Mouse (Mus musculus) heart, embryonic 15.5 days (tissue): ENCODE data around the gene Gm20741. TPM values are rescaled to one million over a fixed set of nuclear protein-coding genes. Genes with fewer than 3 reads are reported as not detected.

Experiments used
- ATAC-seq: fragments of 200-750 bp; cut with Nextera tagmentation; replicated peaks from 2 replicates; pipeline ENCODE4 v1.8.0; 2017; ENCODE audit warnings: low read depth, moderate TSS enrichment; ENCODE audit not compliant: insufficient number of reproducible peaks, insufficient read depth, low FRiP score
- H3K27ac ChIP-seq: fragments of 300-500 bp; sonication (generic); 2 replicates; pipeline ENCODE4 v1.5.1; 2015; ENCODE audit warnings: mild to moderate bottlenecking, inconsistent platforms
- H3K27me3 ChIP-seq: fragments of 300-500 bp; sonication (generic); 2 replicates; pipeline ENCODE4 v1.6.1; 2015; ENCODE audit warnings: inconsistent platforms
- H3K36me3 ChIP-seq: fragments of 300-500 bp; sonication (generic); 2 replicates; pipeline ENCODE4 v1.6.1; 2015; ENCODE audit warnings: mild to moderate bottlenecking, inconsistent platforms
- H3K4me1 ChIP-seq: fragments of 300-500 bp; sonication (generic); replicated peaks from 2 replicates; pipeline ENCODE4 v1.6.1; 2015; ENCODE audit warnings: inconsistent platforms
- H3K4me2 ChIP-seq: fragments of 300-500 bp; sonication (generic); 2 replicates; pipeline ENCODE4 v1.6.1; 2015; ENCODE audit warnings: inconsistent platforms, mild to moderate bottlenecking, moderate library complexity
- H3K4me3 ChIP-seq: fragments of 300-500 bp; sonication (generic); 2 replicates; pipeline ENCODE4 v1.5.1; 2015; ENCODE audit warnings: mild to moderate bottlenecking, inconsistent platforms
- H3K9ac ChIP-seq: fragments of 300-500 bp; sonication (generic); 2 replicates; pipeline ENCODE4 v1.6.1; 2015; ENCODE audit warnings: mild to moderate bottlenecking, inconsistent platforms
- H3K9me3 ChIP-seq: fragments of 300-500 bp; sonication (generic); replicated peaks from 2 replicates; pipeline ENCODE4 v1.6.1; 2016; ENCODE audit warnings: inconsistent platforms
- WGBS: fragments of 180-500 bp; shearing (Covaris S2); methylation state at CpG from one replicate; pipeline ENCODE4 v1.1.7; 2015; ENCODE audit warnings: mixed read lengths; 5-methylcytosine and 5-hydroxymethylcytosine counted together
- polyA plus RNA-seq: library from polyadenylated mRNA; unstranded; fragments of >200 nt; fragmentation: Nextera tagmentation; extraction: Ambion mirVana; gene quantifications from 2 replicates; pipeline ENCODE4 v1.2.1, GENCODE M21; 2015

The Gm20741 gene
- not detected in 2 replicates for polyA plus RNA-seq

DNA sequence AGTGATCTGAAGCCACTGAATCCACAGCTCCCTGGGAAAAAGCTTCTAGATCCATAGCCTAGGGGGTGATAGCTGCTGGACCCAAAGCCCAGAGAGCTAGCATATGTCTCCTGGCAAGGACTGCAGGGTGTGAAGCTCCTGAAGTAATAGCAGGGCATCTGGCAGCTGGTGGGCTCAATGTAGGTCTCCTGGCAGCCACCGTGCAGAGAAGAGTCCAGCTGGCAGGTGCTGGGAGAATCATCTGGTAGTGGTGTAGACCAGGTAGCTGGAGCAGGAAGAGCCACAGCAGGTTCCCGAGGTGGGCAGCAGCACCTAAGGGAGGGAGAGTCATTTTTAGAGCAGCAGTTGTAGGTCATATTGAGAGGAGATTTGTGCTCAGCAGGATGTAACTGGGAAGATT, at the start of gene Gm20741:
TSS of gene Gm20741 (minus strand) at position 394 of the 400 bp plus-strand sequence.
- H3K4me1 ChIP-seq = no peaks in the 10 kb centered on the region
- no peak within 1 kb of the TSS for H3K4me3 ChIP-seq
- ATAC-seq = no peak
- no peaks in the 10 kb centered on the region for H3K27me3 ChIP-seq
- H3K27ac ChIP-seq = no peak within 1 kb of the TSS
- H3K4me2 ChIP-seq = no peak within 1 kb of the TSS
- H3K9me3 ChIP-seq = no peaks in the 10 kb centered on the region
- H3K9ac ChIP-seq = no peak within 1 kb of the TSS
- H3K36me3 ChIP-seq = no peaks in the 10 kb centered on the region
- WGBS = 58% methylated on average over 2 of the region's 2 CpGs

DNA sequence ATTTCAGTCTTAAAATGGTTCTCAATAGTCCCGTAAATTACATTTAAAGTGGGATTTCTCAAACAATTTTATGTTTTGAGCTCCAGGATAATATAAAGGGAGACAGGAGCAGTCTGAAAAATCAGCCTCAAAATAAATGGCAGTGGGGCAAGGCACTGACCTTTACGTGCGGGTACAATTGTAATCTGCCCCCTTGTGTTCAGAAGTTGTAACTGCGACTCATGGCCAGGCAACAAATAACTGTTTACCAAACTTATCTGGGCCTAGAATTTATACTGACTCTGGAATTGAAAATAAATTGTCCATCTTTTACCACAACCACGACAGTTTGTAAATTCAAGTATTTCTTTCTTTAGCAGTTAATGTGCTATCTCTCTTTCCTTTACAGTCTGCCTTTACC, 39.4 kb upstream of the Gm20741 start:
- 9% methylated on average over 5 of the region's 5 CpGs for WGBS
- Histone ChIP-seq H3K4me3 (no peak overlapping the region), H3K27me3 (no peaks in the 10 kb centered on the region), H3K4me1 (no peaks in the 10 kb centered on the region), H3K27ac (no peak overlapping the region), H3K4me2 (no peak overlapping the region), H3K9ac (no peak overlapping the region), H3K9me3 (no peaks in the 10 kb centered on the region), H3K36me3 (no peaks in the 10 kb centered on the region)
- ATAC-seq = no peak

DNA sequence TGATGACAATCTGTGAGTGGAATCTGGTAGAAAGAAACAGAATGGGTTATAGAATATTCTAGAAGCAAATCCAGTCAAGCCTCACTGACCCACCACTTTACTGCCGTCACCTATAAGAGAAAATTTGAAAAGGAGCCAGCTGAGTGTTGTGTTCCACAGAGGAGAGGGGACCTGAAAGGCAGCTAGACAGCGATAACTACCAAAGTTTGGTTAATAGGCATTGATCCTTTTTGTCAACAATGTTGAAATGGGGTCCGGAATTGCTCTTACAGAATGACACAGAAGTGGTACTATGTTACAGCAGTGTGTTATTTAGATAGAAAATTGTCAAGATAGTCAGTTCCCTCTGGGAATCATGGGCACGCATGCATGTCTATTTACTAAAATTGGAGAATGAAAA, 36.5 kb upstream of the Gm20741 start:
- Histone ChIP-seq H3K4me3 (no peak overlapping the region), H3K4me1 (no peaks in the 10 kb centered on the region), H3K36me3 (no peaks in the 10 kb centered on the region)

DNA sequence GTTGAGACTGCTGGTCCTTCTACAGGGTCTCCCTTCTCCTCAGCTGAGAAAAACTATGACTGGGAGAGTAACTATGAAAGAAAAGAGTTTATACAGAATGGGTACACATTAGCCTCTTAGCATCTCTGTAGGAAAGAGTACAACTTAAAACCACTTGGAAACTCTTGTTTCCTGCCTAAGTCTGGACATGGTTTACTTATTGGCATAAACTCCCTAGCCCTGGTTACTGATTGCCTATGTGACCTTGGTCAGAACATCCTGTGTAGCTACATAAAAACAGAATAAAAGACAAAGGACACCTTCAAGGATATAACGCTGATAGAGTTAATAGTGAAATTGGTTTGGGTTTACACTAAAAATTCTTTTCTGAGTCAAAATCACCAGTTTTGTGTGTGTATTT, 35.3 kb upstream of the Gm20741 start:
- no peak overlapping the region for H3K27ac ChIP-seq
- H3K9me3 ChIP-seq = no peaks in the 10 kb centered on the region
- no peaks in the 10 kb centered on the region for H3K4me1 ChIP-seq
- 89% methylated on average over 1 of the region's 1 CpGs for WGBS
- no peaks in the 10 kb centered on the region for H3K36me3 ChIP-seq
- H3K4me2 ChIP-seq = no peak overlapping the region
- no peak overlapping the region for H3K9ac ChIP-seq
- no peak overlapping the region for H3K4me3 ChIP-seq
- no peaks in the 10 kb centered on the region for H3K27me3 ChIP-seq
- no peak for ATAC-seq

More for the DNA sequence above, 36.5 kb upstream of the Gm20741 start:
- Histone ChIP-seq H3K9ac (no peak overlapping the region), H3K4me2 (no peak overlapping the region), H3K27me3 (no peaks in the 10 kb centered on the region), H3K9me3 (no peaks in the 10 kb centered on the region), H3K27ac (no peak overlapping the region)
- no peak for ATAC-seq
- 79% methylated on average over 4 of the region's 4 CpGs for WGBS

DNA sequence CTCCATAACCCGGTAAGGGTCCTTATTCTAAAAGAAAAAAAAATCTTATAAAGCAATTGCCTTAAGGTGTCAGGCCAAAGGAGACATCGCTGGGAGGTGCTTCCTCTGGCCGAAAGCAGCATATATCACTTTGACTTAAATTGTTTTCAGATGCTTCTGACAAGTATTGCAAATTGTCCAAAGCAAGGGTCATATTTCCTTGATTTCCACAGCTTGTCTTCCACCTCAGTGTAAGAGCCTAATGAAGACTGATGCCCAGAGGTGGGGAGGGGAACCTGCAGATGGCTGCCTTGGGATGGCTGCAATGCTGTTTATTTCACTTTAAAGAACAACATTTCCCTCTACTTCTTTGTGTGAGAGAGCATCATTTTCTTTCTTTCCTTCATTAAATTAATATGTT, 15.0 kb upstream of the Gm20741 start:
- WGBS = 66% methylated on average over 3 of the region's 3 CpGs
- H3K9me3 ChIP-seq = no peaks in the 10 kb centered on the region
- H3K9ac ChIP-seq = no peak overlapping the region
- H3K27me3 ChIP-seq = no peaks in the 10 kb centered on the region
- H3K4me2 ChIP-seq = no peak overlapping the region
- H3K4me1 ChIP-seq = no peaks in the 10 kb centered on the region
- no peak overlapping the region for H3K27ac ChIP-seq
- no peaks in the 10 kb centered on the region for H3K36me3 ChIP-seq
- no peak for ATAC-seq
- H3K4me3 ChIP-seq = no peak overlapping the region

DNA sequence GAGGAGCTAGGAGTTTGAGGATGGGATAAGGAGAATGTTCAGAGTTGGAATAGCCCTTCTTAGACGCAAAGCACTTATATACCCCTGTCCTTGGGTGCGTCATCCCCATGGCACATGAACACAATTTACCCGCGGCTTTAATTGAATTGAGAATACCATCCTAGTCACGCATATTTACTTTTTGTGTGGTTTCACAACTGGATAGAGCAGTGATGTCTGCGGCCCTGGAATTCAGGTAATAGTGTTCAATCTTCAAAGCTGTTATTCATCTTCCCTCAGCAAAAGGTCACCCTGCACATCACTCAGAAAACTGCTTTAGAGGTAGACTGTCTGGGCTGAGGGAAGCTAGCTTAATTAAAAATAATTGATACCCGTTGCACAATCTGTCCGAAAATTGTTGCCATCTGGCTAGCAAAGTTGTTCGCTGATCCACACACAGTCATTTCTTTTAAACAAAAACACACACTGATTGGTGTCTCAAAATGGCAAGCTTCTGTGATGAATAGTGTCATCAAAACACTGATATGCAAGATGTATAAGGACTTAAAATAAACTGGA, 14.2 kb upstream of the Gm20741 start, which contains the start of gene Krtap14:
TSS of gene Krtap14 (minus strand) at position 51 of the 558 bp plus-strand sequence.
- Histone ChIP-seq H3K9ac (no peak within 1 kb of the TSS), H3K4me1 (no peaks in the 10 kb centered on the region), H3K4me2 (no peak within 1 kb of the TSS), H3K27me3 (no peaks in the 10 kb centered on the region), H3K27ac (no peak within 1 kb of the TSS), H3K36me3 (no peaks in the 10 kb centered on the region), H3K9me3 (no peaks in the 10 kb centered on the region), H3K4me3 (no peak within 1 kb of the TSS)
- no peak for ATAC-seq
- WGBS = 80% methylated on average over 9 of the region's 9 CpGs

DNA sequence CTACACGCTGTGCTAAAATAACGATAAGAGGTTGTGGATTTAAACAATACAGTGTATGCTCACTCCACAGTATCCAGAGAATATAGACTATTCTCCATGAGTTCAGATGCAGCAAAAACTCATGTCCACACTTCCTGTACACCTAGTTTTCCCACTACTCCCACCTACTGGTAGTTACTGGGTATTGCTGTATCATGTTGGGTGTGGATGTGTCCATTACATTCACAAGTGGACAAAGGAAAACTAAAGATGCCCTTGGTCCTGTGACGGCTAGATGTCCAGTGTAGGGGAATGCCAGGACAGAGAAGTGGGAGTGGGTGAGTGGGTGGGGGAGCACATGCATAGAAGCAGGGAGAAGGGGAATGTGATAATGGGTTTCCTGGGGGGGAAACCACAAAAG, 11.7 kb upstream of the Gm20741 start:
- Histone ChIP-seq H3K27ac (no peak overlapping the region), H3K9ac (no peak overlapping the region), H3K4me3 (no peak overlapping the region), H3K9me3 (no peaks in the 10 kb centered on the region), H3K4me2 (no peak overlapping the region), H3K4me1 (no peaks in the 10 kb centered on the region), H3K36me3 (no peaks in the 10 kb centered on the region), H3K27me3 (no peaks in the 10 kb centered on the region)
- 73% methylated on average over 3 of the region's 3 CpGs for WGBS
- no peak for ATAC-seq

DNA sequence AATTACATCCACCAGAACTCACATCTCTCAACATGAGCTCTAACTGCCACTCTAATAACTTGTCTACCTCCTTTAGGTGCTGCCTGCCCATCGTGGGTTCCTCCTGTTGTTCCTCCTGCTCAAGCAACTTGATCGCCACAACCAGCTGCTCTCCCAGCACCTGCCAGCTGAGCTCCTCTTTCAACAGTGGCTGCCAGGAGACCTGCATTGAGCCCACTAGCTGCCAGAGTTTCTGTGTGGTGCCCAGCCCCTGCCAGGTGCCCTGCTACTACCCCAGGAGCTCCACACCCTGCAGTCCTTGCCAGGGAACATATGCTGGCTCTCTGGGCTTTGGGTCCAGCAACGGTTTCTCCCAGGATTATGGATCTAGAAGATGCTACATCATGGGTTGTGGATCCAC, 8.0 kb upstream of the Gm20741 start, which contains the start of gene Krtap15:
TSS of gene Krtap15 (plus strand) at position 150 of the 400 bp plus-strand sequence.
- H3K4me1 ChIP-seq = no peaks in the 10 kb centered on the region
- no peak within 1 kb of the TSS for H3K9ac ChIP-seq
- H3K4me2 ChIP-seq = no peak within 1 kb of the TSS
- H3K4me3 ChIP-seq = no peak within 1 kb of the TSS
- no peak within 1 kb of the TSS for H3K27ac ChIP-seq
- H3K27me3 ChIP-seq = no peaks in the 10 kb centered on the region
- no peak for ATAC-seq
- WGBS = 74% methylated on average over 3 of the region's 3 CpGs
- no peaks in the 10 kb centered on the region for H3K36me3 ChIP-seq
- no peaks in the 10 kb centered on the region for H3K9me3 ChIP-seq

DNA sequence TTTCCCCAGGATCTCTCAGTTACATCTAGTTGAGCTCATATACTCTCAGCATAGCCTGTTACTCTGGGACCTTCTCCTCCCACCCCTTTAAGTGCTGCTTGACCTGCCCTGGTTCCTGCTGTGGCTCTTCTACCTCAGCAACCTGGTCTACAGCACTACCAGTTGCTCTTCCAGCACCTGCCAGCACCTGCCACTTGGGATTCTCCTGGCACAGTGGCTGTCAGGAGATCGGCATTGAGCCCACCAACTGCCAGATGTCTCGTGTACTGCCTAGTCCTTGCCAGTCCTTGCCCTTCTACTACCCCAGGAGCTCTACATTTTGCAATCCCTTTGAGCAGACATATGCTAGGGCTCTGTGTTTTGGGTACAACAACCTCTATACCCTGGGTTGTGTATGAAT, 25.2 kb downstream of the Gm20741 start:
- no peaks in the 10 kb centered on the region for H3K9me3 ChIP-seq
- no peak overlapping the region for H3K9ac ChIP-seq
- ATAC-seq = no peak
- H3K4me3 ChIP-seq = no peak overlapping the region
- H3K27me3 ChIP-seq = no peaks in the 10 kb centered on the region
- H3K4me2 ChIP-seq = no peak overlapping the region
- H3K27ac ChIP-seq = no peak overlapping the region
- no peaks in the 10 kb centered on the region for H3K36me3 ChIP-seq
- no peaks in the 10 kb centered on the region for H3K4me1 ChIP-seq
- 78% methylated on average over 2 of the region's 2 CpGs for WGBS

DNA sequence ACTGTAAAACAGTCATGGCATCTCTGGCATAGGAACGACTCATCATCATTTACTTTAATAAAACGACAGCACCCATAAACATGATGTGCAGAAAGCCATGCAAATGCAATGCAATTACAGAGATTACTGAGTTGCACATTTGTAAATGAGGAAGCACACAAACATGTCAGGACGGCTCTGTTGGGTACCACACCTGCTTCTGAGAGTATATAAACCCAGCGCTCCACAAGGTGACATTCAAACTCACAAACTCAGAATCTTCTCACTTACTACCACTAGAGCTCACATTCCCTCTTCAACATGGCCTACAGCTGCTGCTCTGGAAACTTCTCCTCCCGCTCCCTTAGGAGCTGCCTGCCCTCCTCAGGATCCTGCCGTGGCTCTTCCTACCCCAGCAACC, 34.4 kb downstream of the Gm20741 start, which contains the start of gene Gm5965:
TSS of gene Gm5965 (plus strand) at position 301 of the 400 bp plus-strand sequence.
- Histone ChIP-seq H3K4me3 (no peak within 1 kb of the TSS), H3K27ac (no peak within 1 kb of the TSS), H3K4me1 (no peaks in the 10 kb centered on the region), H3K27me3 (no peaks in the 10 kb centered on the region), H3K9me3 (no peaks in the 10 kb centered on the region; the same call in 1 of the 2 replicates), H3K9ac (no peak within 1 kb of the TSS), H3K36me3 (no peaks in the 10 kb centered on the region), H3K4me2 (no peak within 1 kb of the TSS)
- WGBS = 77% methylated on average over 6 of the region's 6 CpGs
- no peak for ATAC-seq

DNA sequence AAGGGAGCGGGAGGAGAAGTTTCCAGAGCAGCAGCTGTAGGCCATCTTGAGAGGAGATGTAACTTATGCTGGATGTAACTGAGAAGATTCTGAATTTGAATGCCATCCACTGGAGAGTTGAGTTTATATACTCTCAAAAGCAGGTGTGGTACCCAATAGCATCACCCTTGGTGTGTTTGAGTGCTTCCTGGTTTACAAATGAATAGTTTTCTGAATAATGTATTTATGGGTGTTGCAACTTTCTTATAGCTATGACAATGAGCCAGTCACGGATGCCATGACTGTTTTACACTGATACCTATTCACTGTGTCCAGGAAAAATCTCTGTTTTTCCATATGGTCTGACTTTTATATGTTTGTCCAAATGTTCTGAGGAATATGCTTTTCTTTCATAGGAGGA, 37.9 kb downstream of the Gm20741 start, which contains the start of gene 2310057N15Rik:
TSS of gene 2310057N15Rik (minus strand) at position 101 of the 400 bp plus-strand sequence.
- no peak for ATAC-seq
- H3K27me3 ChIP-seq = no peaks in the 10 kb centered on the region
- H3K4me3 ChIP-seq = no peak within 1 kb of the TSS
- no peaks in the 10 kb centered on the region for H3K36me3 ChIP-seq
- WGBS = 77% methylated on average over 2 of the region's 2 CpGs
- no peak within 1 kb of the TSS for H3K4me2 ChIP-seq
- no peak within 1 kb of the TSS for H3K9ac ChIP-seq
- H3K27ac ChIP-seq = no peak within 1 kb of the TSS
- H3K4me1 ChIP-seq = no peaks in the 10 kb centered on the region
- no peaks in the 10 kb centered on the region; the same call in 1 of the 2 replicates for H3K9me3 ChIP-seq
